Mouse (Mus musculus) MEL (cell line): Measurements from ENCODE around the gene H2-Ab1. TPM values are rescaled to one million over a fixed set of nuclear protein-coding genes. Genes with fewer than 3 reads are reported as not detected.

Experiments used
- DNase-seq: peaks from one replicate; pipeline ENCODE4 v3.0.0; 2011; ENCODE audit warnings: low read depth, low spot score
- H3K27ac ChIP-seq: 2 replicates; pipeline ENCODE4 v1.5.1; 2012; ENCODE audit warnings: low read depth, mild to moderate bottlenecking, control low read depth, low read length, moderate library complexity; ENCODE audit not compliant: control insufficient read depth
- H3K27me3 ChIP-seq, 2 experiments: fragments of 150-350 bp in 1 of 2; sonication (generic) in 1 of 2; 2 replicates each; pipeline ENCODE4 v1.6.1; 2012; ENCODE audit warnings: low read length in 2 of 2, mild to moderate bottlenecking in 2 of 2, improper control_type of control experiment in 1 of 2, moderate library complexity in 1 of 2; ENCODE audit not compliant: insufficient read depth in 2 of 2, control insufficient read depth in 1 of 2
- H3K36me3 ChIP-seq, 2 experiments: 2 replicates each; pipeline ENCODE4 v1.6.1; 2012 to 2014; ENCODE audit warnings: low read length in 2 of 2, improper control_type of control experiment in 1 of 2, inconsistent platforms in 1 of 2, mild to moderate bottlenecking in 1 of 2; ENCODE audit not compliant: insufficient read depth in 2 of 2, control insufficient read depth in 1 of 2
- H3K4me1 ChIP-seq, 2 experiments: fragments of 150-350 bp in 1 of 2; sonication (generic) in 1 of 2; 2 replicates each; pipeline ENCODE4 v1.6.1; 2012; ENCODE audit warnings: low read length in 2 of 2, improper control_type of control experiment in 1 of 2, mild to moderate bottlenecking in 1 of 2; ENCODE audit not compliant: insufficient read depth in 2 of 2, control insufficient read depth in 1 of 2
- H3K4me3 ChIP-seq, 2 experiments: fragments of 150-350 bp in 1 of 2; sonication (generic) in 1 of 2; 2 replicates each; pipeline ENCODE4 v1.5.1; 2012; ENCODE audit warnings: low read depth in 2 of 2, low read length in 2 of 2, mild to moderate bottlenecking in 2 of 2, moderate library complexity in 2 of 2, control low read depth in 1 of 2, improper control_type of control experiment in 1 of 2; ENCODE audit not compliant: control insufficient read depth in 1 of 2, insufficient read depth in 1 of 2
- H3K79me2 ChIP-seq: 2 replicates; pipeline ENCODE4 v1.6.1; 2012; ENCODE audit warnings: mild to moderate bottlenecking, low read length, moderate library complexity; ENCODE audit not compliant: control insufficient read depth, poor library complexity, insufficient read depth
- H3K9ac ChIP-seq: 2 replicates; pipeline ENCODE4 v1.6.1; 2012; ENCODE audit warnings: low read depth, mild to moderate bottlenecking, control low read depth, low read length, moderate library complexity; ENCODE audit not compliant: control insufficient read depth, poor library complexity, severe bottlenecking
- H3K9me3 ChIP-seq: fragments of 150-350 bp; sonication (generic); replicated peaks from 2 replicates; pipeline ENCODE4 v1.6.1; 2012; ENCODE audit warnings: mild to moderate bottlenecking, low read length, improper control_type of control experiment, moderate library complexity; ENCODE audit not compliant: insufficient read depth
- CHD1 ChIP-seq: IDR thresholded peaks from 2 replicates; pipeline ENCODE4 v1.6.1; 2012; ENCODE audit warnings: low read depth, mild to moderate bottlenecking, inconsistent platforms, low read length, improper control_type of control experiment
- CHD2 ChIP-seq: IDR thresholded peaks from 2 replicates; pipeline ENCODE4 v1.6.1; 2011; ENCODE audit warnings: low read length, improper control_type of control experiment
- CTCF ChIP-seq, 3 experiments: IDR thresholded peaks in 2 of 3; conservative IDR thresholded peaks in 1 of 3; 2 replicates each; pipeline ENCODE4 v1.5.1; 2011 to 2012; ENCODE audit warnings: low read length in 3 of 3, low read depth in 2 of 3, mild to moderate bottlenecking in 2 of 3, improper control_type of control experiment in 1 of 3, inconsistent platforms in 1 of 3, mixed read lengths in 1 of 3, moderate library complexity in 1 of 3; ENCODE audit not compliant: control insufficient read depth in 1 of 3, insufficient read depth in 1 of 3, poor library complexity in 1 of 3, severe bottlenecking in 1 of 3
- E2F4 ChIP-seq: IDR thresholded peaks from 2 replicates; pipeline ENCODE4 v1.6.1; 2011; ENCODE audit warnings: low read depth, low read length, improper control_type of control experiment, borderline replicate concordance
- GATA1 ChIP-seq: IDR thresholded peaks from 2 replicates; pipeline ENCODE4 v1.6.1; 2011; ENCODE audit warnings: low read depth, low read length, improper control_type of control experiment
- JUND ChIP-seq: IDR thresholded peaks from 2 replicates; pipeline ENCODE4 v1.6.1; 2011; ENCODE audit warnings: low read depth, mild to moderate bottlenecking, improper control_type of control experiment, low read length
- KAT2A ChIP-seq: conservative IDR thresholded peaks from 2 replicates; pipeline ENCODE4 v1.6.1; 2012; ENCODE audit warnings: low read depth, low read length, improper control_type of control experiment, inconsistent platforms
- MAX ChIP-seq: IDR thresholded peaks from 2 replicates; pipeline ENCODE4 v1.6.1; 2011; ENCODE audit warnings: low read length, improper control_type of control experiment
- MAZ ChIP-seq: IDR thresholded peaks from 2 replicates; pipeline ENCODE4 v1.6.1; 2012; ENCODE audit warnings: low read depth, mild to moderate bottlenecking, inconsistent platforms, low read length, improper control_type of control experiment
- MEF2A ChIP-seq: IDR thresholded peaks from 2 replicates; pipeline ENCODE4 v1.6.1; 2014; ENCODE audit warnings: low read depth, mild to moderate bottlenecking, inconsistent platforms, low read length, improper control_type of control experiment; ENCODE audit not compliant: poor library complexity, insufficient replicate concordance, severe bottlenecking; ENCODE audit errors: extremely low read depth
- MYC ChIP-seq: IDR thresholded peaks from 2 replicates; pipeline ENCODE4 v1.6.1; 2011; ENCODE audit warnings: low read depth, mild to moderate bottlenecking, low read length, improper control_type of control experiment, moderate library complexity
- NELFE ChIP-seq: IDR thresholded peaks from 2 replicates; pipeline ENCODE4 v1.6.1; 2011; ENCODE audit warnings: low read depth, low read length, improper control_type of control experiment
- POLR2A ChIP-seq, 2 experiments: IDR thresholded peaks; 2 replicates each; pipeline ENCODE4 v1.6.1; 2011 to 2012; ENCODE audit warnings: low read length in 2 of 2, mild to moderate bottlenecking in 2 of 2, control low read depth in 1 of 2, improper control_type of control experiment in 1 of 2, low read depth in 1 of 2, moderate library complexity in 1 of 2; ENCODE audit not compliant: control insufficient read depth in 1 of 2, insufficient read depth in 1 of 2, poor library complexity in 1 of 2
- POLR2AphosphoS5 ChIP-seq: IDR thresholded peaks from 2 replicates; pipeline ENCODE4 v1.6.1; 2012; ENCODE audit warnings: low read depth, borderline replicate concordance, mild to moderate bottlenecking, inconsistent platforms, low read length, moderate library complexity, mixed read lengths
- SMC3 ChIP-seq: IDR thresholded peaks from 2 replicates; pipeline ENCODE4 v1.6.1; 2011; ENCODE audit warnings: low read depth, low read length, improper control_type of control experiment
- TCF12 ChIP-seq: IDR thresholded peaks from 2 replicates; pipeline ENCODE4 v1.6.1; 2014; ENCODE audit warnings: low read depth, mild to moderate bottlenecking, inconsistent platforms, low read length, improper control_type of control experiment, moderate library complexity
- ZC3H11A ChIP-seq: IDR thresholded peaks from 2 replicates; pipeline ENCODE4 v1.6.1; 2012; ENCODE audit warnings: low read depth, mild to moderate bottlenecking, inconsistent platforms, low read length, improper control_type of control experiment
- ZKSCAN1 ChIP-seq: IDR thresholded peaks from 2 replicates; pipeline ENCODE4 v1.6.1; 2012; ENCODE audit warnings: low read depth, mild to moderate bottlenecking, inconsistent platforms, low read length, improper control_type of control experiment, moderate library complexity
- polyA plus RNA-seq, 2 experiments: library from polyadenylated mRNA; stranded (reverse) in 1 of 2; unstranded in 1 of 2; fragments of >175 nt in 1 of 2; fragments of >200 nt in 1 of 2; gene quantifications; 2 replicates each; pipeline versions ENCODE4 v1.2.1 to v1.2.4; 2012; ENCODE audit warnings: low replicate concordance in 2 of 2, low read depth in 1 of 2; ENCODE audit not compliant: insufficient read length in 2 of 2, insufficient read depth in 1 of 2, missing spikeins in 1 of 2
- total RNA-seq: library from RNA; depleted of rRNA; stranded (reverse); fragments of 300-350 nt; gene quantifications from 2 replicates; pipeline ENCODE4 v1.2.3, GENCODE M21; 2012; rRNA removed

The H2-Ab1 gene
- not detected in 2 replicates for total RNA-seq
- polyA plus RNA-seq, result not detected

GRCm38 (mm10) chr17:34257594-34258375, at the start of gene H2-Ab1:
Gene H2-Ab1, plus strand, starts transcription at chr17:34257689.
- Histone ChIP-seq H3K27ac (no peak within 1 kb of the TSS), H3K79me2 (no peaks in the 10 kb centered on the region), H3K9me3 (no peaks in the 10 kb centered on the region), H3K36me3 (no peaks in the 10 kb centered on the region), H3K4me3 (no peak within 1 kb of the TSS), H3K4me1 (0 out of 4 replicates have a peak, but pooled peaks cover 0 to 2% of the 10 kb centered on the region in 2 experiments), H3K27me3 (peaks cover 5 to 8% of the 10 kb centered on the region in 2 experiments), H3K9ac (no peak within 1 kb of the TSS)
- TF ChIP-seq ZKSCAN1, result 0 out of 2 replicates have a peak, but pooled peaks have one; percentile 32
- TF ChIP-seq TCF12, result no peak
- peak; percentile 96 for TF ChIP-seq CHD2
- no peak for TF ChIP-seq MYC
- TF ChIP-seq ZC3H11A, result no peak
- TF ChIP-seq NELFE, result no peak
- peak; percentile 83 for DNase-seq

DNA sequence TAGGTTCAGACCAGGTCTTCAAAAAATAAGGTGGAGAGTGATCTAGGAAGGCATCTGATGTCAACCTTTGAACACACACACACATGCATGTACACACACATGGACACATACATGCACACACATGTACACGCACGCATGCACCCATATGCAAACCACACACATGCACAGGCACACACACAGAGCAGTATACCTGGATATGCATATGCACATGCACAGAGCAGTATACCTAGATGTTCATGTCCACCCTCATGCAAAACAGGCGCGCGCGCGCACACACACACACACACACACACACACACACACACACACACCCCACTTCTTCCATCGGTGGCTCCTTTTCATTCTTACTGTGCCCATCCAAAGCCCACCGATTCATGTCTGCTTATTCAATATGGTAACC, 49.6 kb upstream of the H2-Ab1 start:
- no peaks in the 10 kb centered on the region for H3K9me3 ChIP-seq
- no peaks in the 10 kb centered on the region for H3K27me3 ChIP-seq
- DNase-seq, result no peak
- H3K4me1 ChIP-seq, result peaks cover 15 to 43% of the 10 kb centered on the region in 2 experiments
- peaks cover 13% of the 10 kb centered on the region for H3K79me2 ChIP-seq
- H3K9ac ChIP-seq, result no peak overlapping the region
- no peak overlapping the region for H3K27ac ChIP-seq
- H3K4me3 ChIP-seq, result no peak overlapping the region
- H3K36me3 ChIP-seq, result peaks cover 2 to 28% of the 10 kb centered on the region in 2 experiments; a peak in 3 of 4 replicates
- TF ChIP-seq POLR2AphosphoS5, result no peak
- TF ChIP-seq E2F4, result no peak
- TF ChIP-seq MEF2A, result no peak
- no peak for TF ChIP-seq MAX
- TF ChIP-seq MAZ, result no peak
- no peak for TF ChIP-seq CHD1
- TF ChIP-seq KAT2A, result no peak
- TF ChIP-seq TCF12, result no peak
- no peak for TF ChIP-seq CTCF (IDR thresholded peaks at IDR 0.05 in 2 of 3, conservative IDR thresholded peaks at IDR 0.05 in 1 of 3; ENCODE audit: control insufficient read depth in 1 of 3, insufficient read depth in 1 of 3, low read depth in 2 of 3, low read length in 3 of 3, poor library complexity in 1 of 3, severe bottlenecking in 1 of 3)
- no peak for TF ChIP-seq CHD2
- TF ChIP-seq GATA1, result no peak
- no peak for TF ChIP-seq JUND
- TF ChIP-seq POLR2A (IDR thresholded peaks at IDR 0.05; ENCODE audit: control insufficient read depth in 1 of 2, insufficient read depth in 1 of 2, low read depth in 1 of 2, low read length in 2 of 2, poor library complexity in 1 of 2), result no peak
- no peak for TF ChIP-seq ZC3H11A
- no peak for TF ChIP-seq SMC3
